Mouse (Mus musculus) monocyte, adult 2 months (primary cell): ENCODE results near the gene 5730596B20Rik.
A peak's percentile ranks its signal among the peaks of the same experiment; 100 is the strongest.

Experiments
- DNase-seq, 2 experiments: peaks; one replicate each; pipeline ENCODE4 v3.0.0; 2022; ENCODE audit warnings: low spot score in 2 of 2, low read depth in 1 of 2

5730596B20Rik gene

GRCm38 (mm10) chr6:52177061-52177735, at the start of gene 5730596B20Rik:
Gene 5730596B20Rik, plus strand, starts transcription at chr6:52177498.
- no peak for DNase-seq

- no peak for DNase-seq
Observed at GRCm38 (mm10) chr6:52137841-52138535, 39.3 kb upstream of the 5730596B20Rik start.

DNA sequence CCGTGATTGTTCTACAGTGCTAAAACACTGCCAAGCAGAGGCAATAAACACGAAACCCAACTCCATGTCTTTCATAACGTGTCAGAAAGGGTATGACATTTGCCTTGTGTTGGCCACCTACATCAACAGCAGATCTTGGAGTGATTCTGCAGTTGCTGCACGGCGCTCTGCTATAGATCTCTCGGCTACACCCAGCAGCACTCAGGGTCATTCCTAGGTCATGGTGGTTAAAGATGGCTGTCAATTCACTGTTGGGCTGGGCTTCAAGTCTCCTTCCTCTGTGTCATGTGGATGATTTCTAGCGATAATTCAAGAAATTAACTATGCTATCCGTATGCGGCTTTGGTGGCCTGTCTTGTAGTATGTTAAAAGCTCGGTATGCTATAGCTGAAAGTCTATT, 38.7 kb upstream of the 5730596B20Rik start:
- no peak for DNase-seq

- no peak for DNase-seq
Observed at GRCm38 (mm10) chr6:52139115-52139514, 38.2 kb upstream of the 5730596B20Rik start.

- DNase-seq, result no peak
Observed at GRCm38 (mm10) chr6:52150401-52150966, 26.8 kb upstream of the 5730596B20Rik start.

DNA sequence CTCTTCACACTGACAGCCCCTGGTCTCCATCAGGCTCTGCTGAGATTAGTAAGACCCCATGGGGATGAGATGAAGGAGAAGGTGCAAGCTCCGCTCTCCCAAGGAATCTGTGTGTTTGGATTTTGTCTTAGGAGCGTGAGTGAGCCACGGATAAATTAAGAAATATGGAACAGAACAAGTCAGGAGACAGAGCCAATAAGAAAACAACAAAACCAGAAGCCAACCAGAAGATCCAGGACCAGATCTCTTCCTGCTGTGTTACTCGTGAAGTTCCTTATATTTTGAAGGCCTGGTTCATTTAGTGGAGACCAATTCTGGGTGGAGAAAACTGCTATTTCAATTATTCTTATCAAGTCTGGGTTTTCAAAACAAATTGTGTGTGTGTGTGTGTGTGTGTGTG, 25.7 kb upstream of the 5730596B20Rik start:
- no peak for DNase-seq

DNA sequence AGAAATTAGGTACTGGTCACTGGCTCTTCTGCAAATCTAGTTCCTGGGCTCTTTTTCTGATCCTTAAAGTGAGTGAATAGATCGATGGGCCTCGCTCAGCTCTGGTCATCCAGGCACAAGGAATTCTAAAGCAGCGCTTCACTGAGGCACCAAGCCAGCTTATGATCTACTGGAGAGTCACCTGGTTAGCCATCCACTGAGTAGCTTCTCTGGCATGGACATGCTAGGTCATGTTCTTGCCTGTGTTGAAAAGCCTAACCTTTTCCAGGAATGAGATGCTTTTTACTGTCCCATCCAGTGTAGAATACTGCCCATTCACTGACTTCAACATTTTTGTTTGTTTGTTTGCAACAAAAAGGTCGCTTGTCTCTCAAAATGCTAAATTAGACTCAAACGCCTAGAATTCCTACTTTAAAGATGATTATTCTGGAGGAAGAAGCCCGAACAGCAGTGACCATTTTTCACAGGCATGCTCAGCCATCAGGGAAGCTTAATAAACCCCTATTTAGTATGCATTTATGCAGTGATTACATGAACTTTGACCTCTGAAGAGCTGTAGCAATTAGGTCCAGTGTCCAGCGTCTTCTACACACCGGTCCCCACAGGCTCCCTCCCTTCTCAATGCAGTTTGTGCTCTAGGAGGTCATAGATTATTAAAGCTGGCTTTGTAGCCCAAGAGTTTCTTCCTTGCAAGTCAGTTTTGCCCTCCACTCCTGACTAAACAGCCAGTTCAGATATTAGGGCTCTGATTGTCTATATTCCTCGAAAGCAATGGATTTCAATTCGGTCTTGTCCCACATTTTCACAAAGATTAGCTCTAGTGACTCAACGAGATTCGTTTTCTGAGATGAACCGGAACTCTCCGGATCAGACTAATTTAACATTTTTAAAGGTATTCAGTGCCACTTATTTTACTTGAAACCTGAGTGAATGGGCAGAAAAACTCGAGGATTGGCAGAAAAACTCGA, 24.8 kb upstream of the 5730596B20Rik start:
- no peak for DNase-seq

DNA sequence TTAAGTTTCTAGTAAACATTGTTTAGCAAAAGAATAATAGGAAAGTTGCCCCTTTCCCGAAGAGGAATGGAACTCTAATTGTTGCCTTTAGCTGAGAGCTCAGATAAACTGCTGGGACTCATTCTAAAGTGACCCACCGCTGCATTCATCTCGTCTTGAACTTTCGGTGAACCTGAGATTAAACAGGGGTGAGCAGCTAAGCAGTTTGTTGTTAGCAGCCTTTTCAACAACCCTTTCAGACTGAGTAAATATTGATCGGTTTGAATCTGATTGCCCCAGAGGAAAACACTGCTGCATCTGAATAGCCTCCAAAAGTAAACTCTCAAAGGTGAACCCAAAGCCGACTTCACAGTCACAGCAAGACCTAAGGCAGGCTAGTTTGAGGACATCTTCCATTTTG, 24.0 kb upstream of the 5730596B20Rik start:
- no peak for DNase-seq

GRCm38 (mm10) chr6:52154044-52154443, 23.3 kb upstream of the 5730596B20Rik start:
- no peak for DNase-seq

DNA sequence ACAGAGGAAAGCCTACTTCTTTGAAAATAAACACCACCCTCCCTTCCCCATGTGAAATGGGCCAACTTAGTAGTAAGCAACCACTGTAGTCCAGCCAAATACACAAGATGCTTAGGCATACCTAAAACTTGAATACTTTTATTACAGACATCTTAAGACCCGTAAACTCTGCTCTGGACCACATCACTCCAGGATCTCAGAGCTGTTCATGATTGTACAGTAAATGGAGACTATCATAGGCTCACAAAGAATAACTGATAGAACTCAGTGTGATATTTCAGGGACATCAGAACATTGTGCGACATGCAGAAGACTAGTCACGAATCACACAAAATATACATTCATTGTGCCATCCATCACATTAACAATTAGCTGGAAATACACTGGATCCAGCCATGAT, 21.8 kb upstream of the 5730596B20Rik start:
- DNase-seq, result no peak

DNA sequence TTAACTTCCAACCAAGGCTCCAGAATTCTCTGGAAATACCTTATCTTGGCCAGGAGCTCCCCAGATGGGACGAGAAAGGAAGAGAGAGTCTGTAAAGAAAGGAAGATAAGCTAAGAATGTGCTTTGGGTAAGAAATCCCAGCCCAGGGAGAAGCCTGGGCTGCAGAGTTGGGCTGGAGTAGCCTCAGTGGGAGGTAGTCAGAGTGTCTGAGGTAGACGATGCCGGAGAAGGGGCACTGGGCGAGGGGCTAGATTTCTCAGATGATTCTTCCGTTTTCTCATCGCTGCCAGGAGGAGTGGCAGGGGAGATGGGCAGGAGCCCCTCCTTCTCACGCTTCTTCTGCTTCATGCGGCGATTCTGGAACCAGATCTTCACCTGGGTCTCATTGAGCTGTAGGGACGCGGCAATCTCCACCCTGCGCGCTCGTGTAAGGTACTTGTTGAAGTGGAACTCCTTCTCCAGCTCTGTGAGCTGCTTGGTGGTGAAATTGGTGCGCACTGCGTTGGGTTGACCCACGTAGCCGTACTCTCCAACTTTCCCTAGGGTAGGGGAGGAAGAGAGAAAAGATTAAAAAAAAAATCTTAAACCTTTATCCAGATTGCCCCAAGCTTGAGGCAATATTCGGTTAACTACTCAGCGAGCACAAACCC, 20.6 kb upstream of the 5730596B20Rik start:
- DNase-seq, result no peak

DNA sequence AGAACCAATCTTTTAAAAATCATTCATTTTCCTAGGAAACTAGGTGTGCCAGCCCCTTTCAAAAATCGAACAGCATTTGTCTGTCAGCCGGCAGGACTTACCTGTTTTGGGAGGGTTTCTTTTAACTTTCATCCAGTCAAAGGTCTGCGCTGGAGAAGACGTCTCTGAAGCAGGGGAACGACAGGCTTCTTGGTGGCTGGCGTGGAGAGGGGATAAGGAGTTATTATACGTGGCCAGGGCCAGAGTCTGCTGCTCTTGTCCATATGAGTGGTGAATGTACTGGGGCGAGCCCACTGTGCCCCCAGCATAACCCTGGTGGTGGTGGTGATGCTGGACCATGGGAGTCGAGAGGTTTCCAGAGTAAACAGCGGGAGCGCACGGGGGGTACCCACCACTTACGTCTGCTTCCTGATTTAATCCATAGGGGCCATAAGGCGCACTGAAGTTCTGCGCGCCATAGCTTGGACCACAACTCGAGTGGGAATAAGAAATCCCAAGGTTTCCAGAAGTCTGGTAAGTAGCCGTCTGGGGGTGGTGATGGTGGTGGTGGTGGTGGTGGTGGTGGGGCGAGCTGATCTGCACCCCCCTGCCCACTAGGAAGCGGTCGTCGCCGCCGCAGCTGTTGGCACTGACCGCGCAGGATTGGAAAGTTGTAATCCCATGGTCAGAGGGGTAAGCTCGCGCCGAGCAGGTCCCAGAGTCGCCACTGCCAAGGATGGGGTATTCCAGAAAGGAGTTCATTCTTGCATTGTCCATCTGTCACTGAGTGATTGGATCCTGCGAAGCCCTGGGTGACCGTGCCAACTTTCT, 19.6 kb upstream of the 5730596B20Rik start:
- DNase-seq, result no peak

GRCm38 (mm10) chr6:52158276-52159051, 18.8 kb upstream of the 5730596B20Rik start, which contains the start of gene Hoxa1:
Gene Hoxa1, minus strand, starts transcription at chr6:52158317.
- DNase-seq, result peak; percentile 71 to 76

DNA sequence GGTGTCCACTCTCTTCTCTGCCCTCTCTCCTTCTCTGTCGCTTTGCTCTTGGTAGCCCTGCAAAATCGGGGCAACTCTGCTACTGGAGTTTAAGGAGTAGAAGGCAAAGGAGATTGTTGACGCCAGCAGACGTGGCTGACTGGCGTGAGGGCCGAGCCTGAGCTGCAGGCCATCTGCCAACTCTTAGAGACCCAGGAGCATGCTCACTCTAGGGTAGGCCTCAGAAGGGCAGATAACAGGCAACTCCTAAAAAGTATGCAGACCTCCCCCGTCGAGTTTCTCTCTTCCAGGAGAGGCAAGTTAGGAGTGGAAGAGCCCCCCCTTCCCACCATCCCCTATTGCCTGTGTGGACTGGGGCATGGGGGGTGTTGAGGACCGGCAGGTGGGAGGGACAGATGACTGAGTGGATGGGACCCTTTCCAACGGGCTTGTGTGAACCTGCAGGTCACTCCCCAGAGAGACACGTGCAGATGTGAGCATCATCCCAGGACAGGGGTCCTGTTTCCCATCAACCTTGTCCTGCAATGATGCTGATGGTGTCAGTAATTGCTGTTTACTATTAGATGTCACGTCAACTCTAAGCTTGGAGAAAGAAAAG, 18.0 kb upstream of the 5730596B20Rik start:
- DNase-seq, result no peak

- DNase-seq, result no peak
Observed at GRCm38 (mm10) chr6:52159979-52160378, 17.3 kb upstream of the 5730596B20Rik start.

DNA sequence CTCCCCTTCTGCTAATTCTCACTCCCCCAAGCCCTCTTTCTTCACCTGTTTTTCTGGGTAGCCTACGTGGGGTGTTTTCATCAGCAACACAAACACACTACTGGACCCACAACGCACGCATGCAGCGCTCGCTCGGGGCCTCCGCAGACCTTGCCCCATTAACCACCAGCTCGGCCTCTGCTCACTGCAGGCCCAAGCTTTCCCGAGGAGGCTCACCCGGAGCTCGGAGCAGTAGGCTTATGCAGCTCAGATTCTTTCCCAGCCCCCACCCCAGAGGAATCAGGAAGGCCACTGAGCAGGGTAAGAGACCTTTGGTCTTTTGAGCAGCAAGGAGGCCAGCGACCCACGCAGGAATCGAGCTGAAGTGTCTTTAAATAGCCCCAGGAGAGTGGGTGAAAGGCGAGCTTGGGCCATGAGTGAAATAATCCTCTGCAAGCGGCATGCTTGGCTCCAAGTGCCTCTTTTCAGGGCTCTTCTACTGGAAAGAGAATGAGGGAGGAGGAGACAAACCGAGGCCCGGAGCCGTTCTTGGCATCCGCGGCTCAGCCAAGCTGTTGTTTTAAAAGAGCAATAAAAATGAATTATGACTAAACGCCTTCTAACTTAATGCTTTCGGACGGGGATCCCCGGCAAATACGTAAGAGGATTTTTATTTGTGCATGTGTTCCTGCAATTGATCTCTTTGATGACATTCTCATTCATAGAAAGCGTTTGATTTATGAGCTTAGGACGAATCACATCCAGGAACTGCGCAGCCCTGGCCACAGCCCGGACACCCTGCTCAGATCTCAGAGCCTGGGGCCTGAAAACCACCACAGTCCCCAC, 16.6 kb upstream of the 5730596B20Rik start:
- no peak for DNase-seq

- DNase-seq, result no peak
Observed at GRCm38 (mm10) chr6:52161336-52162092, 15.8 kb upstream of the 5730596B20Rik start.
